Mouse (Mus musculus) activated CD4-positive, CD25-positive, alpha-beta regulatory T cell (primary cell): Measurements from ENCODE around the gene D1Ertd622e. TPM values are rescaled to one million over a fixed set of nuclear protein-coding genes. Genes with fewer than 3 reads are reported as not detected.

Experiments
- polyA plus RNA-seq, 2 experiments: library from polyadenylated mRNA; unstranded; fragments of 100-300 nt; shearing (Covaris generic); gene quantifications; one replicate each; pipeline ENCODE4 v1.2.1; 2017

The D1Ertd622e gene
- polyA plus RNA-seq: 10 to 100 TPM; 28.8 to 47.5 TPM

DNA sequence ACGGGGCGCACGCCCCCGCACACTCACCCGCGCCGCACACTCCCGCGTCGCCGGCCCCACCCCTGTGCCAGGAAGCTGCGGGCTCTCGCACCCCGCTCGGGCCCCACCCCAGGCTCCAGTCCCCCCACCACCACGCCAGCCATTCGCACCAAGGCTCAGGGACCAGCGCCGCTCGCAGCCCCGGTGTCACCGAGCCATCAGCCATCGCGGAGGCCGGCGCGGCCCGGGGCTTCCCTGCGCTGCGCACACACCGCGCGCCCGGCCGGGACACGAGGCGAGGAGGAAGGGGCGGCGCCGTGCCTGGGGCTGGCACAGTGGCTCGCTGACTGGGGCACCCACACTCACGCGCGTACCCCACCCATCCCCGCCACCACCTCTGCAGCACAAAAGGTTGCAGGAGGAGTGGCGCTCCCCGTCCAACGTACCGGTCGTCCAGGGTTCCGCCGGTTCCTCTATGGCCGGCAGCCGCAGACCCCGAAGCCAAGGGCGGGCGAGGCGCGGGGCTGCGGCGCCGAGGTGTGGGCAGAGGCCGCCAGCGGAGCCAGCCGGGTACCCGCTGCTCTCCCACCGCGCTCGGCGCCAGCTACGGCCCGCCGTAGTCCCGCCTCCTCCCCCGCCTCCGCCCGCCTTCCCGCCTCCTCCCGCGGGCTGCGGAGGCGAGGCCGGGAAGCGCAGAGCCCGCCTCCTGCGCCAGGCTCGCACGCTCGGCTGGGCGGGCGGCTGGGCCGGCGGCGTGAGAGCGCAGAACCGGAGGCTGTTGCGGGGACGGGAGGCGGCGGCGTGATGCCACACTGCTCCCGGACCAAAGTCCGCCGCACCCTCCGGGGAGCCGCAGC lies at the start of gene D1Ertd622e:
D1Ertd622e (minus strand) TSS at position 669 of the 836 bp plus-strand sequence.

Other genes starting within 250 kb of the D1Ertd622e start
- gene Gin1, start 108.1 kb upstream of the D1Ertd622e start, polyA plus RNA-seq: 10 to 100 TPM; 19.6 to 20.4 TPM
- gene Ppip5k2, start 108.3 kb upstream of the D1Ertd622e start, polyA plus RNA-seq: 10 to 100 TPM; 45.2 to 46.6 TPM